Mouse (Mus musculus) lung, embryonic 14.5 days (tissue): ENCODE measurements at regions not wholly inside any gene's neighbourhood (a gene's known extent, or its start where the extent isn't known, plus 50 kb on each side); places are given as distances from the start of the nearest gene placed in this dataset.

ENCODE experiments used
- ATAC-seq: fragments of 200-750 bp; cut with Nextera tagmentation; 2 replicates; pipeline ENCODE4 v1.8.0; 2017; ENCODE audit warnings: mild to moderate bottlenecking, moderate TSS enrichment, moderate library complexity; ENCODE audit not compliant: insufficient read depth
- DNase-seq: peaks from one replicate; pipeline ENCODE4 v3.0.0-alpha.2; 2015
- H3K27ac ChIP-seq: fragments of 300-500 bp; sonication (generic); 2 replicates; pipeline ENCODE4 v1.5.1; 2014; ENCODE audit warnings: low read depth, mild to moderate bottlenecking, moderate library complexity
- H3K27me3 ChIP-seq: fragments of 300-500 bp; sonication (generic); 2 replicates; pipeline ENCODE4 v1.6.1; 2014; ENCODE audit warnings: low read length, control low read depth; ENCODE audit not compliant: insufficient read depth
- H3K36me3 ChIP-seq: fragments of 300-500 bp; sonication (generic); 2 replicates; pipeline ENCODE4 v1.6.1; 2014; ENCODE audit warnings: control low read depth; ENCODE audit not compliant: insufficient read depth
- H3K4me1 ChIP-seq: fragments of 300-500 bp; sonication (generic); 2 replicates; pipeline ENCODE4 v1.6.1; 2014; ENCODE audit warnings: antibody characterized with exemption, control low read depth; ENCODE audit not compliant: insufficient read depth
- H3K4me2 ChIP-seq: fragments of 300-500 bp; sonication (generic); 2 replicates; pipeline ENCODE4 v1.6.1; 2014; ENCODE audit warnings: mild to moderate bottlenecking
- H3K4me3 ChIP-seq: fragments of 300-500 bp; sonication (generic); 2 replicates; pipeline ENCODE4 v1.5.1; 2014; ENCODE audit warnings: low read depth, low read length
- H3K9ac ChIP-seq: fragments of 300-500 bp; sonication (generic); 2 replicates; pipeline ENCODE4 v1.6.1; 2014
- H3K9me3 ChIP-seq: fragments of 300-500 bp; sonication (generic); 2 replicates; pipeline ENCODE4 v1.6.1; 2016; ENCODE audit warnings: low read depth, low read length, control low read depth
- CTCF ChIP-seq: IDR thresholded peaks from 2 replicates; pipeline ENCODE4 v1.5.1; 2016; ENCODE audit warnings: antibody characterized with exemption, low read depth
- WGBS: fragments of 180-500 bp; shearing (Covaris S2); extraction: QIAGEN DNeasy Blood & Tissue Kit; methylation state at CpG from one replicate; pipeline ENCODE4 v1.1.7; 2014; 5-methylcytosine and 5-hydroxymethylcytosine counted together

DNA sequence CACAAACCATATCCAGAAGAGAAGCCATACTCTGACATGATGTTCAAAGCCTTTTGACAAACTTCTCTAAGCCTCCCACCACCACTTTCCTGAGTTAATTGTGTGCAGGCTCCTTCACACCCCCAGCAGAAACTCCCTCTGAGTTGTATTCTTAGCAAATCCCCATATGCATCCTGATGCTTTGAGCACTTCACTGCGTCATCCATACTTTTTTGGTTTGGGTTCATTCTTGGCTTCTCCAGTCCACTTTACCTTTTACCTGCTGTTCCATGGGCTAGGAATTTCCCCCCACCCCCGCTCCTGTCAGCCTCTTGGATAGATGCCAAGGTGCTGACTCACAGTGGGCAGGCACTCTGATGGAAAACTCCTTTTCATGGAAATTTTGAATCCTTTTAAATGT, 575.2 kb downstream of the Prkd1 start:
- no peak for TF ChIP-seq CTCF
- no peaks in the 10 kb centered on the region for H3K4me1 ChIP-seq
- 39% methylated on average over 2 of the region's 2 CpGs for WGBS
- H3K9ac ChIP-seq = no peak overlapping the region
- no peaks in the 10 kb centered on the region for H3K27me3 ChIP-seq
- H3K4me2 ChIP-seq = no peak overlapping the region
- no peak overlapping the region for H3K27ac ChIP-seq
- DNase-seq (peak; percentile 34), ATAC-seq (no peak)
- H3K4me3 ChIP-seq = no peak overlapping the region
- no peaks in the 10 kb centered on the region for H3K36me3 ChIP-seq
- no peaks in the 10 kb centered on the region for H3K9me3 ChIP-seq

DNA sequence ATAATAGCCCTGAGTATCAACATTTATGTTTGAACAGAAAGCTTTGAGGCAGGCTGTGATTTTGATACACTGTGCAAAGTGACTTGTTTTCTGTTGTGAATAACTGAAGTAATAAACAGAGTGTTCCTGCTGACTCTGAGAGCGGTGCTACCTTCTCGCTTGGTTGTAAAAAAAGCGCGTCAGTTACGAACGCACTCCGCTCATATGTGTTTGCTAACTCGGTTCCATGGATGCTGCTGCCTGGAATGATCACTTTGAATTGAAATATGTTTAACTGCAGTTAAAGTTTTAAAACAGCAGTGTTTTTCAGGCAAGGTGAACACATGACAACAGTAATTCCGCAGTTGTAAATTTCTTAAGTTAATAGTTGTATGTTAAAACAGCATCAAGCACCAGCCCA, 567.7 kb downstream of the Prkd1 start:
- no peak overlapping the region for H3K27ac ChIP-seq
- no peak overlapping the region for H3K4me3 ChIP-seq
- H3K9ac ChIP-seq = no peak overlapping the region
- ATAC-seq (no peak), DNase-seq (no peak)
- H3K4me1 ChIP-seq = no peaks in the 10 kb centered on the region
- H3K36me3 ChIP-seq = no peaks in the 10 kb centered on the region
- H3K9me3 ChIP-seq = no peaks in the 10 kb centered on the region
- WGBS = 88% methylated on average over 9 of the region's 9 CpGs
- no peak for TF ChIP-seq CTCF
- H3K4me2 ChIP-seq = no peak overlapping the region
- no peaks in the 10 kb centered on the region for H3K27me3 ChIP-seq

DNA sequence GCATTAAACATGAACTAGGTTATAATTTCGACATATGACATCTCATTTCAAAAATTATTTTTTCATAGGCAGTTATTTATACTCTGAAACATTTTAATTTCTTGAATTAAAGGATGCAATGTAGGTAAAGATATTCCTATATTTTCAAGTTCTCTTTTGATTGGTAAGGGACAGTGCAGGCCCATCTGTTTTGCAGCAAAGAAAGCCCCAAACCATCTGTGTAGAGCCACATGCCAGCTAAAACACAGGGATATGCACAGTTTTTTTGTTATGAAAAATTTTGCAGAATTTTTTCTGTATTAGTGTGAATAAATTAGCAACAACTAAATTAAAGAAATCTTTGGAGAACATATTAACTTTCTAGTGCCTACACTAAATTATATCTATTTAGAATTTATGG, 567.3 kb downstream of the Prkd1 start:
- ATAC-seq = no peak
- 67% methylated on average over 1 of the region's 1 CpGs for WGBS
- H3K36me3 ChIP-seq = no peaks in the 10 kb centered on the region

DNA sequence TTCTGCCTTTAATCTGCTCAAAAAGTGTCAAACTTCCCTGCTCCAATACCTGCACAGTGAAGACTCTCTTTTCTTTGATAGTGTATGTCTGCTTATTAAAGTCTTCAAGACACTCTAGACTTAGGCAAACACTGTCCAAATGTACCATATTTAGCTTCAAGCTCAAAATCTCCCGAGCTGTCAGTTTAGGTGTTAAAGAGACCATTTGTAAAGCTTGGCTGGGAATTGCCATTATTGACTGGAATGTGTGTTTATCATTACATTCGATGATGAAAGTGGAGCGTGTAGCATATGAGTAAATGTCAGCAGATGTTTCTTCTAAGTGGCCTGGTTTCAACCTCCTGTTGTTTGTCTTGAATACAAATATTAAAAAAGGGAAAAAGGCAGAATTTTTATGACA, 564.4 kb downstream of the Prkd1 start:
- WGBS = 43% methylated on average over 3 of the region's 3 CpGs
- Histone ChIP-seq H3K4me2 (no peak overlapping the region), H3K4me3 (no peak overlapping the region), H3K9ac (no peak overlapping the region), H3K9me3 (no peaks in the 10 kb centered on the region), H3K36me3 (no peaks in the 10 kb centered on the region), H3K27me3 (no peaks in the 10 kb centered on the region), H3K4me1 (no peaks in the 10 kb centered on the region), H3K27ac (no peak overlapping the region)
- DNase-seq (no peak), ATAC-seq (no peak)
- TF ChIP-seq CTCF = no peak

More for the DNA sequence above, 567.3 kb downstream of the Prkd1 start:
- DNase-seq = no peak
- Histone ChIP-seq H3K4me1 (no peaks in the 10 kb centered on the region), H3K27me3 (no peaks in the 10 kb centered on the region), H3K9me3 (no peaks in the 10 kb centered on the region), H3K4me2 (no peak overlapping the region), H3K9ac (no peak overlapping the region), H3K4me3 (no peak overlapping the region), H3K27ac (no peak overlapping the region)
- no peak for TF ChIP-seq CTCF

DNA sequence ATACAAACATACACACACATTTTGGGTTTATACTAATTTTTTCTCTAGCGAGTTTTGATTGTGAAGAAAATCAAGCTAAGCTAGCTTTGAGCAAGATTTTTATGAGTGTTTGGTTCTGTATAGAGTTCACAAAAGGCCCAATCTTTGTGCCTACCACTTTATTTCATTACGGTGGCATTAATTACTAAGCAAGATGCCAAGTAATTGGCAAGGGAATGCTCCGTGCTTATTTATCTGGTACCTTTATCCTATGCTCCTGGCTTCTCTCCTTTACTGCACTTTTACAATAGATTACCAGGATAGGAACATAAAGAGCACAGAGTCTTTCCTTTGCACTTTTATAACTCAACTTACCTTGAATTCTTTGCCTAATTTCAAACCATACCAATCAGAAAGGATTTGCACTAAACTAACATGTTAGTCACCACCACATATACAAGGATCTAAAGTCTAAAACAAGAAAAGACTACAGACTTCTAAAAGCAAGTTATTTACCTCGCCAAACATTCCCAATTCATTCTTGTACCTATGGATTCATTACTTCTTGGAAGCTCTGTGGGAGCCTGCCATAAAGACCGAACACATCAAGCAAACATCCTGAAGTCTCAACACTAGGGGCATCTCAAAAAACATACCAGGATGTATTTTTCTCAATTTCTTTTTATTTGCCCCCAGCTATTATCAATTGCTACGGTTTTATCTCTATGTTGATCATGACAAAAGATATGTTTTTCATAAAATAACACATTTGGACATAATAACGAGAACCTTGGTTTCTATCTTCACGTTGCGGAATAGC, 537.5 kb downstream of the Prkd1 start:
- no peaks in the 10 kb centered on the region for H3K9me3 ChIP-seq
- H3K27ac ChIP-seq = no peak overlapping the region
- ATAC-seq (no peak), DNase-seq (no peak)
- H3K9ac ChIP-seq = no peak overlapping the region
- no peak for TF ChIP-seq CTCF
- H3K36me3 ChIP-seq = no peaks in the 10 kb centered on the region
- H3K27me3 ChIP-seq = no peaks in the 10 kb centered on the region
- no peaks in the 10 kb centered on the region for H3K4me1 ChIP-seq
- 87% methylated on average over 9 of the region's 9 CpGs for WGBS
- no peak overlapping the region for H3K4me3 ChIP-seq
- no peak overlapping the region for H3K4me2 ChIP-seq

DNA sequence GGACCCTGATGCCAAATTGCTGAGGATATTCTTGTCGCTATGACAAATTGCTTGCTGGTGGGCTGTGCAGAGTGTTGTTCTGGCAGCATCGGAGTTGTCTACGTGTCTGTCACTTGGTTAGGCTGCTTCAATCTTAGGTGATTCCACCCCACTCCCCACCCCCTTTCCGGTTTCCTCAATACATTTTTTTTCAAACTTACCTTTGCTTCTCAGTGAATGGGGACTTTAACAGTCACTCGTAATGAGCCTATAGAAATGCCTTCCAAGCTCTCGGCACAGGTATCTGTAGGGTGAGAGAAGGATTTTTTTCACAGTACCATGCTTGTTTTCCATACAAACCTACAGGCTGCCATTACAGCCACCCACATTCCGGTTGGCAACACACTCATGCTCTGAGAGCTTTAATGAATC, 536.8 kb downstream of the Prkd1 start:
- DNase-seq (no peak), ATAC-seq (no peak)
- no peak for TF ChIP-seq CTCF
- Histone ChIP-seq H3K4me1 (no peaks in the 10 kb centered on the region), H3K27ac (no peak overlapping the region), H3K4me3 (no peak overlapping the region), H3K4me2 (no peak overlapping the region), H3K36me3 (no peaks in the 10 kb centered on the region), H3K9ac (no peak overlapping the region), H3K27me3 (no peaks in the 10 kb centered on the region), H3K9me3 (no peaks in the 10 kb centered on the region)
- WGBS = 77% methylated on average over 7 of the region's 7 CpGs

DNA sequence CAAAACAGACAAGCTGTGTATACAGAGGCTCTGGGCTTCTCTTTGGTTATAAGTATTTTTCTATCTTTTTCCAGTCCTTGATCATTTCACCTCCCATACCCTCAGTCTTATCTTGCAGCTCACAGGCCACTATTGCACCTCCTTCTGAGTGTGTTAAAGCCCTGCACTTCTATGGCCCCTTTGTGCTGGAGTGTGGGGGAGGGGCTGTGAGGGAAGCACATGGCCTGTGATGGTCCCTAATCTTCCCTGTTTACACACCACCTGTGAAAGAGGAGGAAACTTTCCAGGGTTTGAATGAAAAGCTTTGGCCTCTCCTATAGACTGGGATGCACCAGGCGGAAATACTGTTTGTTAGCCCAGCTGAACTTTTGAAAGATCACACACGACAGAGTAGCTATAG, 533.0 kb downstream of the Prkd1 start:
- Histone ChIP-seq H3K9me3 (no peaks in the 10 kb centered on the region), H3K4me3 (no peak overlapping the region), H3K4me1 (no peaks in the 10 kb centered on the region), H3K27me3 (peaks cover 6% of the 10 kb centered on the region; the same call in 1 of the 2 replicates), H3K27ac (no peak overlapping the region), H3K36me3 (no peaks in the 10 kb centered on the region), H3K4me2 (no peak overlapping the region), H3K9ac (no peak overlapping the region)
- 51% methylated on average over 2 of the region's 2 CpGs for WGBS
- TF ChIP-seq CTCF = no peak
- DNase-seq (no peak), ATAC-seq (no peak)

DNA sequence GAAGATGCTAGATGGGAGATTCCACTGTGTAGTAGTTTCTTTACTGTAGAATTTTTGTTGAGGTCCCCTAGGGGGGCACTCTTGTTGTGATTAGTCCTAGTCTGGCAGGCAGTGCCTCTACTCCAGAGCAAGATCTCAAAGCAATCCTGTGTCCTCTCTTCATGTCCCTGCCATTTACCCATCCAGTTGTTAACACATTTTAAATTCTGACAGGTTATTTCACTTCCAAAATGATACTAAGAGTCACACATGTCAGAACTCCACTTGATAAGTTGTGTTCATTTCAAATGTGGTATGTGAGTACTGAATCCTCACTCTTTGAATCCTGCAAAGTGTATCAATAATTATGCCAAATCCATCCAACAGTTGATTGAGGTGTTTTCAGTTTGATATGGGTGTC, 530.6 kb downstream of the Prkd1 start:
- H3K4me3 ChIP-seq = no peak overlapping the region
- ATAC-seq (no peak), DNase-seq (no peak)
- no peak overlapping the region for H3K27ac ChIP-seq
- H3K9ac ChIP-seq = no peak overlapping the region
- peaks cover 6% of the 10 kb centered on the region; the same call in 1 of the 2 replicates for H3K27me3 ChIP-seq
- H3K4me1 ChIP-seq = no peaks in the 10 kb centered on the region
- TF ChIP-seq CTCF = no peak
- H3K4me2 ChIP-seq = no peak overlapping the region
- no peaks in the 10 kb centered on the region for H3K9me3 ChIP-seq
- H3K36me3 ChIP-seq = no peaks in the 10 kb centered on the region
